In the genomic region with DNA sequence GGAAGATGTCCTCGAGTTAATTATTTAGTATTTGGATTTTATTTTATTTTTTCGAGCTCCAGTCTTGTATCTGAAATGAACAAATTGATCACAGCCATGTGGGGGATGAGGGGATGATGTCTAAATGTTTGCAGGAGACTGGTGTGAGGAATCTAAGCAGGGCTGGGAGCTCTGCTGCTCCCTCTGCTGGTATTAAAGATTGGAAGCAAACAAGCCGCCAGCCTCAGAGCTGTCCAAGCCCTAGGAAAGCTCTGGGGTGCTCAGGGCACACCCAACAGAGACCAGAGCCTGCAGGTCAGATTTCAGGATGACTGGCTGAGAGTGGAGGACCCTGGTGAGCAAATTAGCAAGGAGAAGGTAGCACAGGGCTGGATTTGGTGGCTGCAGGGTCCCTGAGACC, we compare ENCODE assay signal across 8 mouse cellular contexts.
DNase-seq lines count a peak whose midpoint lies in the region; ATAC-seq and TF ChIP-seq lines count a peak whose summit lies in the region.

No protein-coding gene starts in this region.

- no peaks in the 10 kb centered on the region for H3K9me3 ChIP-seq in heart, embryonic 10.5 days
- no peaks in the 10 kb centered on the region for H3K9me3 ChIP-seq in kidney, embryonic 14.5 days (ENCODE audit: control insufficient read depth, low read length)
- H3K9me3 ChIP-seq in lung, embryonic 14.5 days (ENCODE audit: low read depth, low read length) = no peaks in the 10 kb centered on the region

- no peak overlapping the region for H3K27ac ChIP-seq in heart, embryonic 10.5 days
- H3K27ac ChIP-seq in kidney, embryonic 14.5 days (ENCODE audit: low read depth, low read length) = no peak overlapping the region
- no peak overlapping the region for H3K27ac ChIP-seq in lung, embryonic 14.5 days (ENCODE audit: low read depth)

- 0 out of 2 replicates have a peak, but pooled peaks cover 3% of the 10 kb centered on the region for H3K4me1 ChIP-seq in heart, embryonic 10.5 days
- H3K4me1 ChIP-seq in kidney, embryonic 14.5 days (ENCODE audit: control insufficient read depth, insufficient read depth, low read length) = no peaks in the 10 kb centered on the region
- H3K4me1 ChIP-seq in lung, embryonic 14.5 days (ENCODE audit: insufficient read depth) = no peaks in the 10 kb centered on the region

- H3K36me3 ChIP-seq in heart, embryonic 10.5 days = no peaks in the 10 kb centered on the region
- no peaks in the 10 kb centered on the region for H3K36me3 ChIP-seq in kidney, embryonic 14.5 days (ENCODE audit: control insufficient read depth, insufficient read depth, low read length)
- no peaks in the 10 kb centered on the region for H3K36me3 ChIP-seq in lung, embryonic 14.5 days (ENCODE audit: insufficient read depth)

- H3K9ac ChIP-seq in kidney, embryonic 14.5 days (ENCODE audit: low read depth, low read length) = no peak overlapping the region
- no peak overlapping the region for H3K9ac ChIP-seq in lung, embryonic 14.5 days

- peak; percentile 73 for TF ChIP-seq CTCF in lung, embryonic 14.5 days (IDR thresholded peaks at IDR 0.05; ENCODE audit: low read depth)

- peak; percentile 88 for ATAC-seq in kidney, embryonic 14.5 days (ENCODE audit: low FRiP score, low TSS enrichment)
- peak; percentile 79 for ATAC-seq in lung, embryonic 14.5 days (ENCODE audit: insufficient read depth)

- H3K4me3 ChIP-seq in heart, embryonic 10.5 days = no peak overlapping the region
- no peak overlapping the region for H3K4me3 ChIP-seq in kidney, embryonic 14.5 days (ENCODE audit: low read length)
- H3K4me3 ChIP-seq in lung, embryonic 14.5 days (ENCODE audit: low read depth, low read length) = no peak overlapping the region

- H3K4me2 ChIP-seq in kidney, embryonic 14.5 days (replicated peaks; ENCODE audit: low read depth, low read length) = no peak overlapping the region
- no peak overlapping the region for H3K4me2 ChIP-seq in lung, embryonic 14.5 days

- peaks cover 61% of the 10 kb centered on the region for H3K27me3 ChIP-seq in heart, embryonic 10.5 days (ENCODE audit: insufficient read depth, poor library complexity, severe bottlenecking)
- H3K27me3 ChIP-seq in kidney, embryonic 14.5 days (ENCODE audit: control insufficient read depth, insufficient read depth, low read length) = no peaks in the 10 kb centered on the region
- no peaks in the 10 kb centered on the region for H3K27me3 ChIP-seq in lung, embryonic 14.5 days (ENCODE audit: insufficient read depth, low read length)

- DNase-seq in heart, adult 11 months = peak; percentile 67
- no peak for DNase-seq in heart, embryonic 10.5 days (ENCODE audit: low spot score)
- peak; percentile 64 for DNase-seq in MN1 (ENCODE audit: low spot score)
- DNase-seq in cerebellum, adult 9-10 months = peak; percentile 80
- DNase-seq in forelimb bud, embryonic 11.5 days (ENCODE audit: low read depth, low spot score) = peak; percentile 53
- DNase-seq in lung, embryonic 14.5 days = peak; percentile 84
- DNase-seq in retina, postnatal 7 days (ENCODE audit: low read depth, low spot score) = peak; percentile 20

- 6% methylated on average over 3 of the region's 3 CpGs for WGBS in heart, embryonic 10.5 days
- 9% methylated on average over 3 of the region's 3 CpGs for WGBS in kidney, embryonic 14.5 days
- WGBS in lung, embryonic 14.5 days = 7% methylated on average over 3 of the region's 3 CpGs
